Mouse (Mus musculus): ENCODE data around the gene Dcpp3. TPM values are rescaled to one million over a fixed set of nuclear protein-coding genes. Genes with fewer than 3 reads are reported as not detected.

Dcpp3 gene
- polyA plus RNA-seq (2014; fragmentation: Illumina TruSeq; extraction: RNeasy Lipid Tissue Mini Kit (QIAGEN cat#74804); ENCODE audit: low read depth, low replicate concordance) = not detected

GRCm38 (mm10) chr17:23917158-23917557, at the start of gene Dcpp3:
Gene Dcpp3, plus strand, starts transcription at chr17:23917458.

GRCm38 (mm10) chr17:23867756-23868155, 49.5 kb upstream of the Dcpp3 start, which contains the start of gene Prss21:
Gene Prss21, plus strand, starts transcription at chr17:23868056.

GRCm38 (mm10) chr17:23880576-23880975, 36.7 kb upstream of the Dcpp3 start, which contains the start of the genes Dcpp1 and Dcpp2:
Gene Dcpp1, plus strand, starts transcription at chr17:23880876.
Gene Dcpp2, plus strand, starts transcription at chr17:23880880.

GRCm38 (mm10) chr17:23941372-23941771, 24.1 kb downstream of the Dcpp3 start, which contains the start of gene Sbp:
Gene Sbp, plus strand, starts transcription at chr17:23941672.

GRCm38 (mm10) chr17:23955174-23955573, 37.9 kb downstream of the Dcpp3 start, which contains the start of gene Sbpl:
Gene Sbpl, minus strand, starts transcription at chr17:23955274.

Other genes starting within 250 kb of the Dcpp3 start
- 7.9 TPM for gene Hcfc1r1, start 243.9 kb upstream of the Dcpp3 start, polyA plus RNA-seq (2014; fragmentation: Illumina TruSeq; extraction: RNeasy Lipid Tissue Mini Kit (QIAGEN cat#74804); ENCODE audit: low read depth, low replicate concordance)
- 1.4 TPM for gene Thoc6, start 243.6 kb upstream of the Dcpp3 start, polyA plus RNA-seq (2014; fragmentation: Illumina TruSeq; extraction: RNeasy Lipid Tissue Mini Kit (QIAGEN cat#74804); ENCODE audit: low read depth, low replicate concordance)
- gene Tnfrsf12a, start 240.0 kb upstream of the Dcpp3 start, polyA plus RNA-seq (2014; fragmentation: Illumina TruSeq; extraction: RNeasy Lipid Tissue Mini Kit (QIAGEN cat#74804); ENCODE audit: low read depth, low replicate concordance) = 0.88 TPM
- not detected for gene Cldn6, start 238.2 kb upstream of the Dcpp3 start, polyA plus RNA-seq (2014; fragmentation: Illumina TruSeq; extraction: RNeasy Lipid Tissue Mini Kit (QIAGEN cat#74804); ENCODE audit: low read depth, low replicate concordance)
- gene Cldn9, start 233.4 kb upstream of the Dcpp3 start, polyA plus RNA-seq (2014; fragmentation: Illumina TruSeq; extraction: RNeasy Lipid Tissue Mini Kit (QIAGEN cat#74804); ENCODE audit: low read depth, low replicate concordance) = not detected
- not detected for gene 1520401A03Rik, start 194.7 kb upstream of the Dcpp3 start, polyA plus RNA-seq (2014; fragmentation: Illumina TruSeq; extraction: RNeasy Lipid Tissue Mini Kit (QIAGEN cat#74804); ENCODE audit: low read depth, low replicate concordance)
- gene Pkmyt1, start 191.1 kb upstream of the Dcpp3 start, polyA plus RNA-seq (2014; fragmentation: Illumina TruSeq; extraction: RNeasy Lipid Tissue Mini Kit (QIAGEN cat#74804); ENCODE audit: low read depth, low replicate concordance) = 2.1 TPM
- gene Paqr4, start 176.6 kb upstream of the Dcpp3 start, polyA plus RNA-seq (2014; fragmentation: Illumina TruSeq; extraction: RNeasy Lipid Tissue Mini Kit (QIAGEN cat#74804); ENCODE audit: low read depth, low replicate concordance) = 20.3 TPM
- 0.41 TPM for gene Kremen2, start 171.6 kb upstream of the Dcpp3 start, polyA plus RNA-seq (2014; fragmentation: Illumina TruSeq; extraction: RNeasy Lipid Tissue Mini Kit (QIAGEN cat#74804); ENCODE audit: low read depth, low replicate concordance)
- 1.2 TPM for gene Flywch1, start 145.9 kb upstream of the Dcpp3 start, polyA plus RNA-seq (2014; fragmentation: Illumina TruSeq; extraction: RNeasy Lipid Tissue Mini Kit (QIAGEN cat#74804); ENCODE audit: low read depth, low replicate concordance)
- 1.5 TPM for gene Flywch2, start 131.4 kb upstream of the Dcpp3 start, polyA plus RNA-seq (2014; fragmentation: Illumina TruSeq; extraction: RNeasy Lipid Tissue Mini Kit (QIAGEN cat#74804); ENCODE audit: low read depth, low replicate concordance)
- gene Srrm2, start 126.9 kb upstream of the Dcpp3 start, polyA plus RNA-seq (2014; fragmentation: Illumina TruSeq; extraction: RNeasy Lipid Tissue Mini Kit (QIAGEN cat#74804); ENCODE audit: low read depth, low replicate concordance) = 275 TPM
- gene Elob, start 88.3 kb upstream of the Dcpp3 start, polyA plus RNA-seq (2014; fragmentation: Illumina TruSeq; extraction: RNeasy Lipid Tissue Mini Kit (QIAGEN cat#74804); ENCODE audit: low read depth, low replicate concordance) = 15.1 TPM
- gene Prss33, start 81.4 kb upstream of the Dcpp3 start, polyA plus RNA-seq (2014; fragmentation: Illumina TruSeq; extraction: RNeasy Lipid Tissue Mini Kit (QIAGEN cat#74804); ENCODE audit: low read depth, low replicate concordance) = not detected
- 115 TPM for gene Prss32, start 73.6 kb upstream of the Dcpp3 start, polyA plus RNA-seq (2014; fragmentation: Illumina TruSeq; extraction: RNeasy Lipid Tissue Mini Kit (QIAGEN cat#74804); ENCODE audit: low read depth, low replicate concordance)
- 1.9 TPM for gene Prss41, start 73.3 kb upstream of the Dcpp3 start, polyA plus RNA-seq (2014; fragmentation: Illumina TruSeq; extraction: RNeasy Lipid Tissue Mini Kit (QIAGEN cat#74804); ENCODE audit: low read depth, low replicate concordance)
- not detected for gene Prss21, start 49.4 kb upstream of the Dcpp3 start, polyA plus RNA-seq (2014; fragmentation: Illumina TruSeq; extraction: RNeasy Lipid Tissue Mini Kit (QIAGEN cat#74804); ENCODE audit: low read depth, low replicate concordance)
- gene Dcpp1, start 36.6 kb upstream of the Dcpp3 start, polyA plus RNA-seq (2014; fragmentation: Illumina TruSeq; extraction: RNeasy Lipid Tissue Mini Kit (QIAGEN cat#74804); ENCODE audit: low read depth, low replicate concordance) = not detected
- gene Dcpp2, start 36.6 kb upstream of the Dcpp3 start, polyA plus RNA-seq (2014; fragmentation: Illumina TruSeq; extraction: RNeasy Lipid Tissue Mini Kit (QIAGEN cat#74804); ENCODE audit: low read depth, low replicate concordance) = not detected
- not detected for gene Sbp, start 24.2 kb downstream of the Dcpp3 start, polyA plus RNA-seq (2014; fragmentation: Illumina TruSeq; extraction: RNeasy Lipid Tissue Mini Kit (QIAGEN cat#74804); ENCODE audit: low read depth, low replicate concordance)
- gene Sbpl, start 37.8 kb downstream of the Dcpp3 start, polyA plus RNA-seq (2014; fragmentation: Illumina TruSeq; extraction: RNeasy Lipid Tissue Mini Kit (QIAGEN cat#74804); ENCODE audit: low read depth, low replicate concordance) = not detected
- 32.7 TPM for gene Prss30, start 63.1 kb downstream of the Dcpp3 start, polyA plus RNA-seq (2014; fragmentation: Illumina TruSeq; extraction: RNeasy Lipid Tissue Mini Kit (QIAGEN cat#74804); ENCODE audit: low read depth, low replicate concordance)
- gene Prss22, start 80.6 kb downstream of the Dcpp3 start, polyA plus RNA-seq (2014; fragmentation: Illumina TruSeq; extraction: RNeasy Lipid Tissue Mini Kit (QIAGEN cat#74804); ENCODE audit: low read depth, low replicate concordance) = not detected
- not detected for gene Prss27, start 120.7 kb downstream of the Dcpp3 start, polyA plus RNA-seq (2014; fragmentation: Illumina TruSeq; extraction: RNeasy Lipid Tissue Mini Kit (QIAGEN cat#74804); ENCODE audit: low read depth, low replicate concordance)
- gene Kctd5, start 156.0 kb downstream of the Dcpp3 start, polyA plus RNA-seq (2014; fragmentation: Illumina TruSeq; extraction: RNeasy Lipid Tissue Mini Kit (QIAGEN cat#74804); ENCODE audit: low read depth, low replicate concordance) = 96.7 TPM
- 58.3 TPM for gene Pdpk1, start 233.5 kb downstream of the Dcpp3 start, polyA plus RNA-seq (2014; fragmentation: Illumina TruSeq; extraction: RNeasy Lipid Tissue Mini Kit (QIAGEN cat#74804); ENCODE audit: low read depth, low replicate concordance)
- gene Amdhd2, start 246.3 kb downstream of the Dcpp3 start, polyA plus RNA-seq (2014; fragmentation: Illumina TruSeq; extraction: RNeasy Lipid Tissue Mini Kit (QIAGEN cat#74804); ENCODE audit: low read depth, low replicate concordance) = 1.7 TPM

Measured in sigmoid colon, adult 10 weeks (tissue).